Mouse (Mus musculus) c-Kit-negative CD71-positive TER-119-positive erythroid progenitor cells, embryonic 14.5 days (primary cell): ENCODE measurements around the gene Vac14.

Experiments used
- DNase-seq: peaks from one replicate; pipeline ENCODE4 v3.0.0-alpha.2; 2013; ENCODE audit warnings: low read depth, low spot score

Vac14 gene

GRCm38 (mm10) chr8:110618391-110619207, at the start of gene Vac14:
Gene Vac14 (plus strand): TSS chr8:110618585.
- DNase-seq = peak; percentile 94

- no peak for DNase-seq
Measured at GRCm38 (mm10) chr8:110592641-110593040, 25.7 kb upstream of the Vac14 start.

GRCm38 (mm10) chr8:110594164-110594563, 24.2 kb upstream of the Vac14 start:
- DNase-seq = no peak

- DNase-seq = no peak
Measured at GRCm38 (mm10) chr8:110604556-110604955, 13.8 kb upstream of the Vac14 start.

- DNase-seq = no peak
Measured at GRCm38 (mm10) chr8:110605401-110606015, 12.9 kb upstream of the Vac14 start.

GRCm38 (mm10) chr8:110615730-110616129, 2.7 kb upstream of the Vac14 start:
- DNase-seq = no peak

GRCm38 (mm10) chr8:110617801-110618358, 505 bp upstream of the Vac14 start:
- no peak for DNase-seq

- DNase-seq = no peak
Measured at GRCm38 (mm10) chr8:110619208-110619574, 806 bp downstream of the Vac14 start.

GRCm38 (mm10) chr8:110619919-110620318, 1.5 kb downstream of the Vac14 start:
- no peak for DNase-seq

- no peak for DNase-seq
Measured at GRCm38 (mm10) chr8:110626431-110626830, 8.0 kb downstream of the Vac14 start.

- DNase-seq = peak; percentile 35
Measured at GRCm38 (mm10) chr8:110629245-110630063, 11.1 kb downstream of the Vac14 start.

- no peak for DNase-seq
Measured at GRCm38 (mm10) chr8:110630079-110630478, 11.7 kb downstream of the Vac14 start.

- no peak for DNase-seq
Measured at GRCm38 (mm10) chr8:110630571-110631071, 12.2 kb downstream of the Vac14 start.

- DNase-seq = no peak
Measured at GRCm38 (mm10) chr8:110631201-110631600, 12.8 kb downstream of the Vac14 start.

- no peak for DNase-seq
Measured at GRCm38 (mm10) chr8:110633814-110634213, 15.4 kb downstream of the Vac14 start.

GRCm38 (mm10) chr8:110636182-110636581, 17.8 kb downstream of the Vac14 start:
- no peak for DNase-seq

- DNase-seq = no peak
Measured at GRCm38 (mm10) chr8:110642331-110642730, 23.9 kb downstream of the Vac14 start.

GRCm38 (mm10) chr8:110643177-110643576, 24.8 kb downstream of the Vac14 start:
- no peak for DNase-seq

- no peak for DNase-seq
Measured at GRCm38 (mm10) chr8:110644422-110644821, 26.0 kb downstream of the Vac14 start.

- no peak for DNase-seq
Measured at GRCm38 (mm10) chr8:110644901-110645300, 26.5 kb downstream of the Vac14 start.

GRCm38 (mm10) chr8:110645340-110645739, 27.0 kb downstream of the Vac14 start:
- DNase-seq = no peak

- no peak for DNase-seq
Measured at GRCm38 (mm10) chr8:110646064-110646463, 27.7 kb downstream of the Vac14 start.
